Mouse (Mus musculus) kidney, adult 9 months (tissue): ENCODE measurements at regions not wholly inside any gene's neighbourhood (a gene's known extent, or its start where the extent isn't known, plus 50 kb on each side); places are given as distances from the start of the nearest gene placed in this dataset.

Source experiments
- DNase-seq: peaks from one replicate; pipeline ENCODE4 v3.0.0; 2022

DNA sequence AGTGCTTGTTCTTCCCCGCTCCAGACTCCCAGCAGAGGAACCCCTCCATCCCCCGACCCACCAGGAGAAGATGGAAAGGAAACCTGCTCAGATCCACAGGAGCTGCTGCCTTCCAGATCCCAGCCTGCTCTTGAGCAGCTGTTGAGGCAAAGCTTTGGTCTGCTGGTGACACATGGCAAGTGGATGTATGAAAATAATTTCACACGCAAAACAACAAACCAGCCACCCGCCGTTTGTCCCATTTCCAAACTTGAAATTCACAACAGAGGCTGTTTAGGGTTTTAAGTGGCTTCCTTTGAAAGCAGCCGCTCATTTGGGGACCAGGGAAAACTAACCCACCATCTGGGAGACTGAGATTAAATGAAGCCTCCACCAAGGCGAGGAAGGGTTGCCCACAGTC, 220.8 kb upstream of the Zdhhc25 start:
- DNase-seq: no peak

DNA sequence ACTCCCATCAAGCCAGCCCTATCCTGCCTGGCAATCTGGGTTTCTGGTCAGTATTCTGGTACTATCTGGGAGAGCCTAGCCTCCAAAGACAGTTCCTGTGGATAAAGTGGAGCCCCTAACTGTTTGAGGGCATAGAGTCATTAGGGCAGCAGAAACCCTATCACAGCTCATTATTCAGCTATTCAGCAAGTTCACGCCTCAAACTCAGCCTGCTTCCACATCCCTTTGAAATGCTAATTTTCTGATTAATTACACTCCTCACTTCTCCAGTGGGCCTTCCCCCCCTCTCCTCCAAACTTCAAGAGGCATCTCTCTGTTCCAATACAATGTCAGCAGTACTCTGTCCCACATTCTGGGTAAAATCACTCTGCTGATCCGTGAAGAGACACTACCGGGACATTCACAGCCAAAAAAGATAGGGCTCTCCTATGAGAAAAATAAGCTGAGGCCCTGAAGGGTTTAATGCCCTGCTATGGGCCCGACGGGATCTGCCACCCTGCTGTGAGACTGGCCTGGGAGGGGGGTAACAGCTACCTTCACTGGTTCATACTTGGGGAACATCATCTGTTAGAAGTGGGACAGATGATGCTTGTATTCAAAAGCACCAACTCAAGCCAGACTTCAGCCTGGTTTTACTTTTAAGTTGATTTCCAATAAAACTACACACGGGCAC, 220.0 kb upstream of the Zdhhc25 start:
- DNase-seq: no peak

DNA sequence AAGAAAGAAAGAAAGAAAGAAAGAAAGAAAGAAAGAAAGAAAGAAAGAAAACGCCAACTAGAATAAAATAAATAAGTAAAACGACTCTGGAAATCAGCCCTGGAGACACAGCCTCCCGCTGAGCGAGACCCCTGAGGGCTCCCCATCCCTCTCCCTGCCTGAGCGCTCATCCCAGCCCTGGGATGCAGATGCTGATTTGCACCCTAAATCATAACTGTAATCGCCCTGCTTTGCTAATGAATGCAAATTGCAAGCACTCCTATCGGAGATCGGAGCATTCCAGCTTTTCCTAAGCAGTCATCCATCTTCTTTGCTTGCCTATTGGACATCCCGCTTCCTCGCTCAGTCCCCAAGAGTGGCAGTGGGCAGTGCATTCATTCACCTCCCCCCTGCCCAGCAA, 218.7 kb upstream of the Zdhhc25 start:
- no peak for DNase-seq

DNA sequence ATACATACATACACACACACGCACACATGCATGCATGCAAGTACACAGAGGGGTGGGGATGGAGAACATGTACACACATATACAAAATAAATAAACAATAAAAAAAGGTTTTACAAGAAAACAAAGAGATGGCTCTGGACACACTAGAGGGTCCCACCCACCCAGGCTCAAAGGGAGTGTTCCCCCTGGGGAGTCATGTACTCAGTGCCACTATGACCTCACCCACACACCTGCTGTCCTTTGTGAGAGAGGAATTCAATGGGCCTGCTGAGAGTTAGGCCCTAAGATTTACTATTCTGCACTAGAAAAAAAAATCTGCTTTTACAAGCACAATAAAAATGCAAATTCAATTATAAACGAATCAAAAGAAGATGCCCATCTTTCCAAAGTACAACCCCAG, 214.2 kb upstream of the Zdhhc25 start:
- DNase-seq: no peak

DNA sequence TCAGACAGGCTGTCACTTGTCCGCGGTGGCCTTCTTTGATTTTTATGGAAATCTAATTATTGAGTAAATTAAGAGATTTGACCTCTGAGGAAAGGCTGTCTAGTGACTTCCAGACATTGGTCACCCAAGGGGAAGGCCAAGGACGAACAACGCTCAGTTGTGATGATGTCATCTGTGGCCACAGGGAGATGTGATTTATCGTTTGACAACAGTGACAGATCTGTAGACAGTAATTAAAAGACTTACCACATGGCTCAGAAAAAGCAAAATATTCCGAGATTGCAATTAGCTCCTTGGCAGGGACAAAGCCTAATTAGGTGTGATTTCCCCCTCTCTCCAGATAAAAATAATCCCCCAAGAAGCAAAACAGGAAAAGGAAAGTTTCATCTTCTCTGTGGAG, 213.4 kb upstream of the Zdhhc25 start:
- DNase-seq: no peak

DNA sequence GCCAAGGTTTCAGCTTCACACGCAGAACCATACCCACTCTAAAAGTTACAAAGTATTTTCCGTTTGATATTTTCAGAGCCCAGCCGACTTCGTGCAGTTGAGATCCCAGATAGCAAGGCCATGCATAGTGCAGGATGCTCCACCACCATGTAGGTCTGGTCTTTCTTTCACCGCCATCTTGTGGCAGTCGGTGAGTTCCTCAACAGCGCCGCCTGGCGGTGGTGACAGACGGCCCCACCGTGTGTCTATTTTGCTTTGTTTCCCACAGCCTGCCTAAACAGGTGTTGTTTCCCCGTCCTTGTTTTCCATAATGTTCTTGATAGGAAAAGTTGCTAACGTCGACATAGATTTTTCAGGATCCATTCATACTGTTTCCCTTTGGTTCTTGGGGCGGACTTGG, 208.3 kb upstream of the Zdhhc25 start:
- no peak for DNase-seq

DNA sequence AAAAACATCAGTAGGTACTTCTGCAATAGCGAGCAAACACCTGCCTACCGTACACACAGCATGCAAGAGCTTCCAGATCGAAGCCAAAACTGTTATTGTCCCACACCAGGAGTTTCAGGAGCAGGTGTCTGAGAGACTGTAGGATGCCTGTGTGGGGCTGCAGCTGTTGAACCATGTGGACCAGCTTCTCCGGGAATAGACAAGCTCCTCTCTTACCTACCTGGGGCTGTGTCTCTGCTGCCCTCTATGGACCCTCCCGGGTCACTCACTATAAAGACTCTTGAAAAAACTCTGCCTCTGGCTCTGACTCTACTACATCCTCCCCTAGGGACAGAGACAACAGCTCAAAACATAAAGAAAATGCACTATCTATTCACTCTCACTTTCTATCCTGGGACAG, 201.0 kb upstream of the Zdhhc25 start:
- no peak for DNase-seq

DNA sequence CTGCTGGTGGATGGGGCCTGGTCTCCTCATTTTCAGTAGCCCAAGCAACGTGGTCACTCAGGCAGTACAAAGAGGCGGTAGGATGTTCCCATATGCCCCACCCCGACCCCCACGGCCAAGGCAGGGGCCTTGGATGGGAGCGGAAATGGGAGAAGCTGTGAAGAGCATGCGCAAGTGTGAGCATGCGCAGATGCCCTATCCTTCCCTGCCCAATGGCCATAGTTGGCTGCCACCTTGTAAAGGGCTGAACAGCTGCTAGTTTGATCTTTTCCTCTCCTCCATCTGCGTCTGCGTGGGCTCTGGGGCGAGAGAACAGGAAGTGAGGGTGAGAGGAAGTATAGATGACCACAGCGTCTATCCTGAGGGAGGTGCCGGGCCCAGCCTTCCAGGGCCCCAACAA, 200.1 kb upstream of the Zdhhc25 start:
- no peak for DNase-seq

DNA sequence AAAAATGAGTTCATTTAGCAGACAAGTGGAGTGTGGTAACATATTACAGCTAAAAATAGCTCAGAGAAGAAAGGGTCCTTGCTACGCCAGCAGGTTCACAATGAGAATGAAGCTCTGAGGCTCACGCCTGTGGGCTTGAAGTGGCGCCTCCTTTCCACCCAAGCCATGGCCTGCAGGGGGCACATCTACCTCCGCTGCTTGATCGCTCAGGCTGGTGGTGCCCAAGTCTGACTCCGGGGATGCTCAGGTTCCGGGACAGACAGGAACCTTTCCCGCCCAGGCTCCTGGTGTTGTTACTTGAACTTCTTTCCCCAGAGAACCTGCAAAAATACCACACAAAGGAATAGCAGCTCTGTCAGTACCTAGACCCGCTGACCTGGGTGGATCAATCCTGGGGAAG, 199.3 kb upstream of the Zdhhc25 start:
- no peak for DNase-seq

DNA sequence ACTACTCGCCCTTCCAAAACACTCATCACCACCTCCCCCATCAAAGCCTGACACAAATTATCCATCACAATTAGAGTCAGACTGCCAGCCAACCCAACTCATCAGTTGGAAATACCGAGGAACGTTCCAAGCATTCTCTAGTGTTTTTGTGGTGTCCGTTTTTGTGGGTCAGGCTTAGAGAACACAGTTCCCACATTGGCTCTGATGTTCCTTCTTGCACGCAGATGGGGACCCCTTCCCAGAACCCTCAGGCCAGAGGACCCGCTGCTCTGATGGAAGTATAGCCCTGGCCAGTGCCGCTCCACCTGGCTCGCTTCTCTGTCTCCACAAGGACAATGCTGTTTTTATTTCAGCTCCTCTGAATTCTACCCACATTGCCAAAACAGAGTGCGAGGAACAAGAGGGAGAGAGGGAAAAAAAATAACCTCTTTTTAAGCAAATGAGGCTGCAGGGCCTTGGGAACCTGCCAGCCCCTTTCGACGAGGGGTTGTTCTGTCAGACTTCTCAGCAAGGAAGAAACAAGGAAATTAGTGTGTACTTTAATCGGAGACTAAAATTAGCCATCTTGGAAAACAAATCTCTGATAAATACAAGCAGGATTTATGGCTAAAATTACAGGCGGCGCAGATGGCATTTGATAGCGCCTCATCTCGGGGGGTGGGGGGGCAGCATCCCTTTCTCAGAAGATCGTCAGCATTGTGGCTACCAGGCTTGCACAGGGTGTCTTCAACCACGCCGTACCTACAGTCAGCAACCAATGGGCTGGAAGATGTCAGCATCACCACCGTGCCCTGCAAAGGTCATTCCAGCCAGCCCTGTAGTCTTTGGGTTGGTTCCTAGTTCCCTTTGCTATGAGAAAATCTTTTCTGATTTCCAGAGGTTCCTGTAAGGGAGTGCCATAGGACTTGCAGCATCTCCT, 191.4 kb upstream of the Zdhhc25 start:
- no peak for DNase-seq

DNA sequence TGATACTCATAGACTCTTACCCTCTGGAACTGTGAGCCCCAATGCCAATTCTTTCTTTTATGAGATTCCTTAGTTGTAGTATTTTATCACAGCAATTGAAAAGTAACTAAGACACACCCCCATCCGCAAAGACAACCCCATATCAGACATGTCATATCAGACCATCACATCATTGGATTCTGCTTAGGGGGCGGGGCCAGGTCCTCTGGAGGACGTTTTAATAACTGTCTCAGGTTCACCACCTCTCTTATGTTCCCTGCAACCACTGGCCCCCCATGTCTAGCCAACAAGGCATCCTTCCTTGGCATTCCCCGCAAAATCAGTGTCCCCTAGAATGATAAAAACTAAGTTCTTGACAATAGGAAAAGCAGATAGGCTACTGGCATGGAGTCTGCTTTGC, 185.9 kb upstream of the Zdhhc25 start:
- DNase-seq: no peak

DNA sequence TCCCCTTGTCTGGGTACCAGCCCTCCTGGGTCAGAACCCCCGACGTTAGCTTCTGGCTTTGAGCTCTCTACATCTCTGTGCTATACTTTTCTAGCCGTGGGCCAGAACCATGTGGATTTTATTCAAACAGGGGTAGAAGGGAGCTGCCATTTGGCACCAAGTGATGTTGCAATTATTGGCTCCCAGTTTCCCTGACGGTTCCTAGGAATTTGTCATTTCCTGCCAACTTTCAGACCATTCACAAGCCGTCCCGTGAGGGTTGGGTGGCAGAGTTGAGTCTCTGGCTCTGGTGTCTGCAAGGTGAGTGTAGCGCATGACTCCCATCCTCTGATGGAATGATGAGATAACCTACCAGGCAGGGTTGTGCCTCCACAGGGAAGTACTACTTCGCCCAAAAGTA, 181.2 kb upstream of the Zdhhc25 start:
- DNase-seq: no peak

DNA sequence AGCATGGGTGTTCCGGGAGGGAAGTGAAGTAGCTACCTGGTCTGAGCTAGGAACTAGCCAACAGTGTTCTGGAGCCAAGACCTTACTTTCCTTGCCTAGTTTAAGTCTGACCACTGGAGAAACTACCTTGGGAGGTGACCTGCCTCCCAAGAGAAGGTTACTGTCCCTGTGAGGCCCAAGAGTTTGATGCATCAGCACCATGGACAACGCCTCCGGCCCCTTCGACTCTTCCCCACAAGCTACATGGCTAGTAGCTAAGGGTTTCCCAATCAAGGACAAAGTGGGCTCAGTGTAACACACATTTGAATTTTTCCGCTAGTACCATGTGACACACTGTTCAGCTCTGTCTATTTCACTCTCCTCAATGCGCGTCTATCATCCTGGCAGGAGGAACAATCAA, 171.7 kb upstream of the Zdhhc25 start:
- no peak for DNase-seq

DNA sequence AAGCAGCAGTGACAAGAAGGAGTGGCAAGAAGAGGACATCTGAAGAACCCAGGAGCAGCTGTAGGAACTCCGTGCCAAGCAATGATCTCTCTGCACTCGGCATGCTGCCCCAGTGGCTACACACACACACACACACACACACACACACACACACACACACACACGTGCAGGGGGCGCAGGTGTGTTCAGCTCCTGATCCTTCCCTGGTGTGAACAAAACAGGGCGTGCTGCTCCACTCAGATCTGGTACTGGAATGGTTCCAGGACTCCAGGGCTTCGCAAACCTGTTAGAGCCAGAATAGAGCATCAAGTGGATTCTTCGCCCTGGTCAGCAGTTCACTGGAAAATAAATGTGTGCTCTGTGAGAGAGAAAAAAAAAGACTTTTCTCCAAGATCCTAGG, 169.2 kb upstream of the Zdhhc25 start:
- no peak for DNase-seq

DNA sequence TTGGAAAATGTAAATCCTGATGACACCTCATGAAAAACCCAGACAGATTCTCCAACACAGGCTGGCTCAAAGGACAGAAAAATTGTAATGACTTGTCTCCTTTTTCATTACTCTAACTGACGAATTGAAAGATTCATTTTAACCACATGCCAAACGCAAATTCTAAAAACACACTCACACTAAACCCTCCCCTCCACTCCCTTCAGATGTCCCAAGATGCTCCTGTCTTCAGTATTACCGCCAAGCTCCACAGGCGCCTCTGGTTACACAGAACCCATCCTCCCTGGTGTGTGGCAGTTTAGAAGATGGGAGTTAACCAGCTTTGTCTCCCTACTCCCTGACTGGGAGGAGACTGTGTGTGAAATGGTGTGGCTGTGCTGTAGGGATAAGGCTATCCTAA, 151.8 kb upstream of the Zdhhc25 start:
- DNase-seq: no peak

DNA sequence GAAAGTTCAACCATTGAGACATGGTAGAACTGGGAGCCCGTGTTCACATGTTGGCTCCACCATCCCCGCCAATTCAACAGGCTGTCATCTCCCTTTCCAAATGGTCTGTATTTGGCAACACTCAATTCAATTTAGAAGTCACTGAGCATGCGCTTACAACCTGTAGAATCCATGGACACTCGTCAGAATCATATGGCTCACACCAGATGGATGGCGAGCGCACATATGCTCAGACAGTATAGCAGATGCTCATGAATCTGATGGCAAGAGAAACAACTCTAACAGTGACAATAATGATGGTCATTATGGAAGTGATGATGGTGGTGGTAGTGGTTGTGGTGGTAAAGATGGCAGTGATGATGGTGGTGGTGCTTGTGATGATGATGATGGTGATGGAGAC, 148.9 kb upstream of the Zdhhc25 start:
- DNase-seq: no peak

DNA sequence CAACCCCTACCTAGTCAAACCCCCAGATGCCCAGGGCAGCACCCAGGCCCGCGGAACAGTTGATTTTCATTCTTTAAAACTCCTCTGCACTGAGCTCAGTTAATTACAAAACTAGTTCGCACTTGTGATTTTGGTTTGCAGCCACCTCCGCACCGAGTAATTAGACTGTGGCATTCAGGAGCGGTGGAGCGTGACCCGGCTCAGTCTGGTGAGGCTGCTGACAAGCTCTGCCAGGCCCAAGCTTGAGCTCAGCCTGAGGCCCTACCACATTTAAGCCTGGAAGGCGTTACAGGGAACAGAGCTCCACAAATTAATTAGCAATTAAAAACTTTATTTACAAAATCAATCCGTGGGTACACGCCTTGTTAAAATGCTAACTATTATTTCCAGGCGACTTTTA, 132.0 kb upstream of the Zdhhc25 start:
- peak; percentile 70 for DNase-seq

DNA sequence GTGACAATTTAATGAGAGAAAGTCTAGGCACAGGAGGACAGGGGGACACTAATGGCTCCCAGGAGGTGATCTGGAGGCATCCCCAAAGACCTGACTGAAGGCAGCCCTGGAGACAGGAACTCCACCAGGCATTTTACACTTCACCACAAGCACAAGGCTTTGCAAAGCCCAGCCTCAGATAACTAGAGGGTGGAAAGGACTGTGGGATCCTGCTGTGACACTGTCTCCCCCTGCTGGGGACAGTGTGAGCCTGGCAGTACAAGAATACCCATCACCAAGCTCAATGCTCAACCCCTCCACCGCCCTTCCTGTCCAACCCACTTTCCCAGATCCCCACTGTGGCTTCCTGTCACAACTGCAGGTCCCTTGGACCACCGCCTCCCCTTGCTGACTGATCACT, 131.3 kb upstream of the Zdhhc25 start:
- peak; percentile 37 for DNase-seq

DNA sequence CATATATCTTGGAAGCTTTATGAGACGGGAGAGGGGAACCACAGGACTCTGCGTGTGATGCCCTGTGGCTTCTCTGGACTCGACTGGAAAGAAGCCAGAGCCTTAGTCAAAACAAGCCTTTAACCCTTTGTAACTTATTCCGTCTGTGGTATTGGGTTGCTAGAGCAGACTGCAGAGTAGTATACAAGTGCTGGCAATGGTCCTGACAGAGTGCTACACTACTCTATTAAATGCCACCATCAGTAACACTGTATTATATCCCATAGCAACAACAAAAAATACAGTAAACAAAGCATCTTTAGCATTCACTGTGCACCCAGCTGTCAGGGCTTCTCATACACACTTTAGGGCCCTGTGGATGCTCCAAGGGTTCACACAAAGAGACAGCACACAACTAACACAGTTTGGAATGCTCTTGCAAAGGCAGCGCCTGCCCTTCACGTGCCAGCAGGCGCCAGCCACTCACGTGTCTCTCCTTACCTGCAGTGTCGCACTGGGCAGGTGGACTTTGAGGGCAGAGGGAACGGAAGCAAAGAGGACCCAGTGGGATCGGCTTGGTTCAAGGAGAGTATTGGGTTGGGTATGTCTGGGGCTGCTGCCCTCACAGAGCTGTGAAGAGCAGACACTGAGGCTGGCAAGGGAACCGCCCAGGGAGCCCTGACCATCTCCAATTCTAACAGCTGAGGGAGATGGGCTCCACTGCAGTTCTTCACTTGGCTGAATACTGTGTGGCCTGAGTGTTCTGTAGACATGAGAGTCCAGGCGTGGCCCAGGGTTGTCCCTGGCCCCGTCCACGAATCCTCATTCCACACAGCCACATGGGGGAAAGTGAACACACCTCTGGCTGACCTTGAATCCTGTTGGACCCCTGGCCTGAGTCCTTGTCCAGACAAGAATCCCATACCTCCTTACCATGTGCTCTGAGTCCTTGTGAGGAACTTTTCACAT, 130.3 kb upstream of the Zdhhc25 start:
- DNase-seq: no peak

DNA sequence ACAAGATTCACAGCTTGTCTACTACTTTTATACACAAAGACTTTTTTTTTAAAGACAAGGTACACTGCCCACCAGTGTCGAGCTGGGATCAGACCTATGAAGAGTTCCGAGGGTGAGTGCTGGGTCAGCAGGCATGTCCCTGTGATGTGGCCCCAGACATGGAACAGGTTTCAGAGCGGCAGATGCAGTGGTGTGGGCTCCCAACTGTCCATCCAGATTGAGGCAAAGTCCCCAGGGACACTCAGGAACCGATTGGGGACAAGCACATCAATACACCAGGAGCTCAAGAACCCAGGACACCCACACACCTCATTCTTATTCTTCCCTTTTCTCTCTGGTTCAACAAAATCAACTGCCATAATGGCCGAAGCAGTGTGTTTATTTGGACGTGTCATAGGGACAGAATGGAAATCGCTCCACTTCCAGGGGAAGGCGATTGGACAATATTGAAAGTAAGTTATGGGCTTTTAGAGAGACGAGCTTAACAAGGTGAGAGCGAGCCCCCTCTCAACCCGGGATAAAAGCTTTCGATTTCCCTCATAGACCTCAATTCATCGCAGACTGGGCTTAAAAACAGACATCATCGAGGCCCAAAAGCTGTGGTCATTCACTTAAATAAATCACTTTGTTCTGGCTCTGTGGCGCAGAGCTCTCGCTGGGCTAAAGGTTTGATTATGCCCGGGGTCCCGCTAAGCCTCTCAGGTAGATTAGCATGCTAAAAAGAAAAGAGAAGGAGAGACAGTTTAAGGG, 127.6 kb upstream of the Zdhhc25 start:
- DNase-seq: no peak

DNA sequence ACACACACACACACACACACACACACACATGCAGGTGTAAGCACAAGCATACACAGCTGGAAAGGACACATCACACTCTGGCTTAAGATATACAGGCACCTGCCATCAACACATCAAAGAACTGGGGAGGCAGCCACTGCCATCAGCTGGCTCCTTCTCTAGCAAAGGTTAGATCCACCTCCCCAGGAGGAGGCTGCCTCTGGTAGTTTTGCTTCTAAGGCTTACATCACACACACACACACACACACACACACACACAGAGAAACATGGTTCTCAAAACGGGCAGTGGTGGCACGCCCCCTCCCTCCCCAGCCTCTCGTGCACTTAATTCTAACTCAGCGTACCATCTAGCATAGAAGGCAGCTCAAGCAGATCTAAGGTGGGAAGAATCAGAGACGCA, 126.9 kb upstream of the Zdhhc25 start:
- DNase-seq: no peak

DNA sequence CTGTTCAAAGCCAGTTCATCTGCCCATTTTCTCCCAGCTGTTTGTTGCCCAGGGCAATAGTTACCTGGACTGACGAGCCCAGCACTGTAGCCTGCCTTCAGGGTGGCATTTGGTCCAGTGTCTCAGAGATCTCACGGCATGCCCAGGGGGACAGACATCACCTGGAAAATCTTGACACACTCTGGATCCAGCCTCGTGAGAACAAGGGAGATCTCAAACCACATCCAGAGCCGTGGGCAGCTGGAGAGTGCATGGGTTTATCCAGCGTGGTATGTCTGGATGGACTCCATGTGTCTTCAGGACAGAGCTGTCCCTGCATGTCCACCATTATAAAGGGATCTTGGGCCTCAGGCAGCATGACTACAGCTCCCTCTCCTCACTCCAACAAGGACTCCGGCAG, 116.6 kb upstream of the Zdhhc25 start:
- no peak for DNase-seq

DNA sequence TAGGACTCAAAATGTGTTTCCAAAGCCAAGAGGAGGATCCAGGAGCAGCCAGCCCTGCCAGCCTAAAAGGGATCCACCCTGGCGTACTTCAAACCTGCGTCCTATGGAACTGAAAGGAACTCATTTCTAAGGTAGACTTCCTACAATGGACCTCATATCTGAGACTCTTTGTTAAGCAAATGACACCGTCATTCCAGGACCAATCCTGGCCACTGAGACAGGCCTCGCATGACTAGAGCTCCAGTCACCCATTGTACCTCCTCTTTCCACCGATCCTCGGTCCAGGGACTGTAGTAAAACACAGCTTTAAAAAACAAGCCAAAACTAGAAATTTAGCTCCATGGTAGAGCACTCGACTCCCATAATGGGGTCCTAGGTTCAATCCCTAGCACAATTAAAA, 110.4 kb upstream of the Zdhhc25 start:
- DNase-seq: no peak
